Mouse (Mus musculus): ENCODE measurements around the gene Iqschfp.

DNA sequence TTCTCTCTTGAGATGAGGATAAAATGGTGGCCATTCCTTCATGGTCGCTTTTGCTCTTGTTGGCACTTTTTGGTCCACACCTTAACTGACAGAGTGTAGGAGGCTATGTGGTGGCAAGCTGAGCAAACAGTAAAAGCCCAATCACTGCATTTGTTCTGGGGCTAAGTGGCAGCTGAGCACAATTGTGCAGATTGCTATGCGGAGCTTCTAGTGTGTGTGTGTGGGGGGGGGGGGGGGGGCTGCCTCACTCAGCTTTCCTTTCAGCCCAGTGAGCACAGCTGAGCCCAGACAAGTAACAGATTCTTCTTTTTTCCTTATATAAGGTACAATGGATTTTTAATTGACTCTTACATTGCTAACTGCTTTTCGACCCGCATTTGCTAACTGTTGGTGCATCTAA, 110.4 kb downstream of the Iqschfp start:
- TF ChIP-seq CTCF (IDR thresholded peaks at IDR 0.05; ENCODE audit: control insufficient read depth, insufficient read depth, insufficient read length) (no peak), MAX (IDR thresholded peaks at IDR 0.05) (no peak)

Data from C2C12 (cell line).